Mouse (Mus musculus) heart, embryonic 16.5 days (tissue): ENCODE measurements at regions not wholly inside any gene's neighbourhood (a gene's known extent, or its start where the extent isn't known, plus 50 kb on each side); places are given as distances from the start of the nearest gene placed in this dataset.

Source experiments
- ATAC-seq: fragments of 200-750 bp; cut with Nextera tagmentation; replicated peaks from 2 replicates; pipeline ENCODE4 v1.8.0; 2017; ENCODE audit warnings: moderate number of reproducible peaks; ENCODE audit not compliant: insufficient read depth, low FRiP score; ENCODE audit errors: extremely low read depth
- H3K27ac ChIP-seq: fragments of 300-500 bp; sonication (generic); 2 replicates; pipeline ENCODE4 v1.5.1; 2014; ENCODE audit warnings: mild to moderate bottlenecking, low read length, control low read depth, moderate library complexity
- H3K27me3 ChIP-seq: fragments of 300-500 bp; sonication (generic); 2 replicates; pipeline ENCODE4 v1.6.1; 2014; ENCODE audit warnings: low read length, mixed read lengths; ENCODE audit not compliant: control insufficient read depth, insufficient read depth
- H3K36me3 ChIP-seq: fragments of 300-500 bp; sonication (generic); 2 replicates; pipeline ENCODE4 v1.6.1; 2014; ENCODE audit not compliant: control insufficient read depth, insufficient read depth
- H3K4me1 ChIP-seq: fragments of 300-500 bp; sonication (generic); 2 replicates; pipeline ENCODE4 v1.6.1; 2014; ENCODE audit warnings: low read length, mixed read lengths; ENCODE audit not compliant: control insufficient read depth, insufficient read depth
- H3K4me2 ChIP-seq: fragments of 300-500 bp; sonication (generic); 2 replicates; pipeline ENCODE4 v1.6.1; 2014; ENCODE audit warnings: low read depth, mild to moderate bottlenecking, control low read depth, low read length
- H3K4me3 ChIP-seq: fragments of 300-500 bp; sonication (generic); 2 replicates; pipeline ENCODE4 v1.5.1; 2014; ENCODE audit warnings: mild to moderate bottlenecking, control low read depth, low read length
- H3K9ac ChIP-seq: fragments of 300-500 bp; sonication (generic); 2 replicates; pipeline ENCODE4 v1.6.1; 2014; ENCODE audit warnings: low read length, control low read depth
- H3K9me3 ChIP-seq: fragments of 300-500 bp; sonication (generic); replicated peaks from 2 replicates; pipeline ENCODE4 v1.6.1; 2016; ENCODE audit warnings: low read length; ENCODE audit not compliant: control insufficient read depth
- WGBS: fragments of 180-500 bp; shearing (Covaris S2); extraction: QIAGEN DNeasy Blood & Tissue Kit; methylation state at CpG from one replicate; pipeline ENCODE4 v1.1.7; 2014; 5-methylcytosine and 5-hydroxymethylcytosine counted together

DNA sequence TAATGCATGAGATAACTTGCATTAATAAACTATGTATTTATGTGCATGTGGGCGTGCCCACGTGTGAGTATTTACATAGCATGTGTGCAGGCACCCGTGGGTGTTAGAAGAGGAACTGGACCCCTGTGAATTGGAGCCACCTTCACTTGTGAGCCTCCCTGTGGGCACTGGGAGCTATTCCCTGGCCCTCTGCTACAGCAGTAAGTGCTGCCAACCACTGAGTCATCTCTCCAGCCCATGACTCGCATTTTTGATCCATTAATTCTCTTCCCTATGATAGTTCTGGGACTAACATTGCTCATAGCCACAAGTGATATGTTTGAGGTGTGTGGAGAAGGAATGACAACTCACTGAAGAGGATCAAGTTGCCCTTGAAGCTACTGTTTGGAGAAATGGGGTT lies 87.6 kb upstream of the Rbms3 start:
- no peak overlapping the region for H3K9ac ChIP-seq
- no peak overlapping the region for H3K27ac ChIP-seq
- no peak overlapping the region for H3K4me3 ChIP-seq
- H3K9me3 ChIP-seq = no peaks in the 10 kb centered on the region
- 73% methylated on average over 4 of the region's 4 CpGs for whole genome bisulfite sequencing
- no peaks in the 10 kb centered on the region for H3K36me3 ChIP-seq
- no peaks in the 10 kb centered on the region for H3K4me1 ChIP-seq
- ATAC-seq = no peak
- H3K4me2 ChIP-seq = no peak overlapping the region
- H3K27me3 ChIP-seq = no peaks in the 10 kb centered on the region

GRCm38 (mm10) chr9:117716476-117716875 lies 86.8 kb upstream of the Rbms3 start:
- Histone ChIP-seq H3K27ac (no peak overlapping the region), H3K4me2 (no peak overlapping the region), H3K9ac (no peak overlapping the region), H3K4me1 (no peaks in the 10 kb centered on the region), H3K9me3 (no peaks in the 10 kb centered on the region), H3K27me3 (no peaks in the 10 kb centered on the region), H3K4me3 (no peak overlapping the region), H3K36me3 (no peaks in the 10 kb centered on the region)
- WGBS = 75% methylated on average over 6 of the region's 6 CpGs
- no peak for ATAC-seq

DNA sequence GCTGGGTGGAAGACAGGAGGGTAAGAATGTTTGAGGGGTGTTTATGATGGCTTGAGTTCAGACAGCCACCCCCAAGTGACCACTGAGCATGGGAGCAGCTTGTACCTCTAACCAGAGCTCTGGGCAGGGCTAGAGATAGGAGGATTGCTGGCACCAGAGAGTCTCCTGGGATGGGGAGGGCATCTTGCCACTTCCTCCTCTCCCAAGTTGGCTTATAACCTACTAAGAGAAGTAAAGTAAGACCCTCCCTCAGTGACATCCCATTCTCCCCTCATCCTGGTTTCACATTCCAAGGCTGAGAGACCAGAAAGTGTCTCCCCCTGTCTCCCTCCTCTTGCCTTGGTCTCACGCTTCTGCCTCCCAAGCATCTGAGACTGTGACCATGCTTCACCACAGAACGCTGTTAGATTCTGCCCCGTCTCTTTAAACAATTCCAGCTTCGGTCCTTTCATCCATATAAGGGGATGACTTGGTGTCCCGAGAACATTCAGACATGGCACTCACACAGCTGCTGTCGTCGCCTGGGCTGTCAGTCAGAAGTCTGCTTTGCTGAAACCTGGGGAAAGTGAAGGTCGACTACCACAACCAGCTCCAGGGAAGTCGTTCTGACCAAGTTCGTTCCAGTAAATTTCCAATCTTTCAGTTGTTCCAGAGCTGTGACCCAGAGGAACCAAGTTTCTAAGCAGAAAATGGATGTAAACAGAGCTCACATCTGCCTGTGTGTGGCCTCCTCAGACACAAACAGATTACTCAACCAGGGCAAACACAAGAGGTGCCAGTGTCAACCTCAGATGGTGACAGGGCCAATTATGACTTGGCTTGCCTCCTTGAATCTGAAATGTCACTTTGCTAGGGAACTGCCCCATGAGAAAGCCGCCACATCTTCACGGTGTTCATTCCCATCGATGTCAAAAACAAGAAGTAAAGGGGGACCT lies 85.3 kb upstream of the Rbms3 start:
- ATAC-seq = no peak
- H3K9ac ChIP-seq = no peak overlapping the region
- H3K9me3 ChIP-seq = no peaks in the 10 kb centered on the region
- no peak overlapping the region for H3K27ac ChIP-seq
- H3K4me3 ChIP-seq = no peak overlapping the region
- H3K36me3 ChIP-seq = no peaks in the 10 kb centered on the region
- no peaks in the 10 kb centered on the region for H3K4me1 ChIP-seq
- H3K4me2 ChIP-seq = no peak overlapping the region
- WGBS = 57% methylated on average over 13 of the region's 13 CpGs
- no peaks in the 10 kb centered on the region for H3K27me3 ChIP-seq

DNA sequence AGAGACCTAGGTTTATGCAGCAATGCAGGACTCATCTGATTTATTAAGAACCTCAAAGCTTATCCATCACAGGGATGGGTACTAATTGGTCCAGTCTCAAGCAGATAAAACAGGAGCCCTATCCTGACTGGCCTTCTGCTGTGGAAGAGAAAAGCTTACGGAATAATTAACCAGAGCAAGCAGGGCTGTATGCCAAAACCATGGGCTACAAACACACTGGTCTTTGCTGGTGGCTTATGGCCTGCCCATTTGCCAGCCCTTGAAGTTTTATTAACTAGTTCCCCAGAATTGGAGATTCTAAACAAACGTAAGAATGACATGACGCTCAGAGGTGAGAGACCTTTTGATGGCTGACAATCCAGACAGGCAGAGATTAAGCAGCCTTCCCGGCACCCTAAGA lies 83.4 kb upstream of the Rbms3 start:
- no peak overlapping the region for H3K27ac ChIP-seq
- no peak for ATAC-seq
- H3K4me1 ChIP-seq = no peaks in the 10 kb centered on the region
- no peaks in the 10 kb centered on the region for H3K36me3 ChIP-seq
- 81% methylated on average over 4 of the region's 4 CpGs for WGBS
- no peaks in the 10 kb centered on the region for H3K9me3 ChIP-seq
- no peak overlapping the region for H3K4me3 ChIP-seq
- no peaks in the 10 kb centered on the region for H3K27me3 ChIP-seq
- H3K9ac ChIP-seq = no peak overlapping the region
- H3K4me2 ChIP-seq = no peak overlapping the region

DNA sequence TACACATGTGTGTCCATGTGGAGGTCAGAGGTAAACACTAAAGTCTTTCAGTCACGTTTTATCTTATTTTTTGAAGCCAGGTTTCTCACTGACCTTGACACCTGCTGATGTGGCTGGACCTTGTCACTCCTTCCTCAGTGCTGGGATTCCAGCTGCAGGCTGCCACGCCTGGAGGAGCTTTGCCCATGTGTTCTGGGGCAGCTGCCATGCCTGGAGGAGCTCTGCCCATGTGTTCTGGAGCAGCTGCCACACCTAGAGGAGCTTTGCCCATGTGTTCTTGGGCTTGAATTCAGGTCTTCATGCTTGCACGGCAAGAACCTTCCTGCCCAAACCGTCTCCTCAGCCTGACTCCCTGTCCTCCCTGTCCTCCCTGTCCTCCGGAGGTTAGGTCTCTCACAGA lies 82.1 kb upstream of the Rbms3 start:
- no peak overlapping the region for H3K4me2 ChIP-seq
- H3K27me3 ChIP-seq = no peaks in the 10 kb centered on the region
- no peaks in the 10 kb centered on the region for H3K4me1 ChIP-seq
- H3K27ac ChIP-seq = no peak overlapping the region
- ATAC-seq = no peak
- H3K9ac ChIP-seq = no peak overlapping the region
- no peaks in the 10 kb centered on the region for H3K36me3 ChIP-seq
- no peak overlapping the region for H3K4me3 ChIP-seq
- H3K9me3 ChIP-seq = no peaks in the 10 kb centered on the region
- WGBS = 76% methylated on average over 5 of the region's 5 CpGs

GRCm38 (mm10) chr9:117710966-117711365 lies 81.3 kb upstream of the Rbms3 start:
- WGBS = 86% methylated on average over 9 of the region's 9 CpGs
- no peaks in the 10 kb centered on the region for H3K27me3 ChIP-seq
- no peaks in the 10 kb centered on the region for H3K36me3 ChIP-seq
- no peak for ATAC-seq
- no peak overlapping the region for H3K4me3 ChIP-seq
- no peak overlapping the region for H3K4me2 ChIP-seq
- H3K9me3 ChIP-seq = no peaks in the 10 kb centered on the region
- H3K4me1 ChIP-seq = no peaks in the 10 kb centered on the region
- no peak overlapping the region for H3K9ac ChIP-seq
- no peak overlapping the region for H3K27ac ChIP-seq

- ATAC-seq = no peak
- Histone ChIP-seq H3K27me3 (no peaks in the 10 kb centered on the region), H3K4me1 (no peaks in the 10 kb centered on the region), H3K9me3 (no peaks in the 10 kb centered on the region), H3K9ac (no peak overlapping the region), H3K27ac (no peak overlapping the region), H3K4me2 (no peak overlapping the region), H3K36me3 (no peaks in the 10 kb centered on the region), H3K4me3 (no peak overlapping the region)
- WGBS = 78% methylated on average over 13 of the region's 13 CpGs
Measured at GRCm38 (mm10) chr9:117709677-117710076, 80.0 kb upstream of the Rbms3 start.

- 87% methylated on average over 8 of the region's 8 CpGs for WGBS
- H3K4me3 ChIP-seq = no peak overlapping the region
Measured at GRCm38 (mm10) chr9:117693001-117693400, 63.3 kb upstream of the Rbms3 start.

GRCm38 (mm10) chr9:117692486-117692885 lies 62.8 kb upstream of the Rbms3 start:
- Histone ChIP-seq H3K4me1 (no peaks in the 10 kb centered on the region), H3K27me3 (no peaks in the 10 kb centered on the region), H3K27ac (no peak overlapping the region), H3K36me3 (no peaks in the 10 kb centered on the region), H3K4me3 (no peak overlapping the region), H3K4me2 (no peak overlapping the region), H3K9me3 (no peaks in the 10 kb centered on the region), H3K9ac (no peak overlapping the region)
- 67% methylated on average over 9 of the region's 9 CpGs for WGBS
- no peak for ATAC-seq

More at GRCm38 (mm10) chr9:117693001-117693400, 63.3 kb upstream of the Rbms3 start:
- no peak overlapping the region for H3K9ac ChIP-seq
- no peak overlapping the region for H3K27ac ChIP-seq
- H3K4me1 ChIP-seq = no peaks in the 10 kb centered on the region
- ATAC-seq = no peak
- no peak overlapping the region for H3K4me2 ChIP-seq
- H3K27me3 ChIP-seq = no peaks in the 10 kb centered on the region
- H3K36me3 ChIP-seq = no peaks in the 10 kb centered on the region
- no peaks in the 10 kb centered on the region for H3K9me3 ChIP-seq
